Mouse (Mus musculus) heart, postnatal 10 days (tissue): Measurements from ENCODE around the gene Csf2rb2. TPM values are rescaled to one million over a fixed set of nuclear protein-coding genes. Genes with fewer than 3 reads are reported as not detected.
"Not testable (repeated sequence)": the region's sequence is repeated elsewhere in the genome, so short reads cannot be mapped to it uniquely, and the experiment has no call there.

ENCODE experiments used
- DNase-seq, 2 experiments: peaks; one replicate each; pipeline ENCODE4 v3.0.0; 2021
- intact Hi-C: fragments of 180-260 bp; cut with DNase I; formaldehyde crosslinking; loops from one replicate; pipeline ENCODE4 v1.15.1; 2025
- total RNA-seq, 2 experiments: library from RNA; stranded (reverse); gene quantifications; 2 replicates each; pipeline ENCODE4 v1.2.3; 2021

Csf2rb2 gene
- total RNA-seq, 2 experiments from 2014 or later = 1.3 to 1.6 TPM

- intact Hi-C loops = not testable (repeated sequence)
- DNase-seq = peak; percentile 39 to 48
Measured at GRCm38 (mm10) chr15:78318338-78319171, 13.0 kb upstream of the Csf2rb2 start.

DNA sequence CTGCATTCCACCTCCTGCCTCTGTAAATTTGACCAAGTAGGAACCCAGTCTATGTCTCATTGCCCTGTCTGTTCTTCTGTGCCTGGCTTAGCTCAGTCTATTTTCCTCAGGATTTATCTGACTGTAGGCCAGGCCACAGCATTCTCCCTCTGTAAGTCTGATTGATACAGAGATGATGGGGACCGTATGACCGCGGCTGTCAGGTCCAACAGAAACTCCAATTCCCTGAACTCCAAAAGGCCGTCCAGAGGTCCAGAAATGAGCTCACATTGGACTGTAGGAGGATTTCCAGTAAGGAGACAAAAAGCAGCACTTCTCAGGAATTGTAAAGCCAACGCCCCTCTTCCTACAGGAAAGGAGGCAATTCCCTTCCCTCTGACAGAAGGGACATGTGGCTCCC, 8.1 kb upstream of the Csf2rb2 start:
- intact Hi-C loops = not testable (repeated sequence)

DNA sequence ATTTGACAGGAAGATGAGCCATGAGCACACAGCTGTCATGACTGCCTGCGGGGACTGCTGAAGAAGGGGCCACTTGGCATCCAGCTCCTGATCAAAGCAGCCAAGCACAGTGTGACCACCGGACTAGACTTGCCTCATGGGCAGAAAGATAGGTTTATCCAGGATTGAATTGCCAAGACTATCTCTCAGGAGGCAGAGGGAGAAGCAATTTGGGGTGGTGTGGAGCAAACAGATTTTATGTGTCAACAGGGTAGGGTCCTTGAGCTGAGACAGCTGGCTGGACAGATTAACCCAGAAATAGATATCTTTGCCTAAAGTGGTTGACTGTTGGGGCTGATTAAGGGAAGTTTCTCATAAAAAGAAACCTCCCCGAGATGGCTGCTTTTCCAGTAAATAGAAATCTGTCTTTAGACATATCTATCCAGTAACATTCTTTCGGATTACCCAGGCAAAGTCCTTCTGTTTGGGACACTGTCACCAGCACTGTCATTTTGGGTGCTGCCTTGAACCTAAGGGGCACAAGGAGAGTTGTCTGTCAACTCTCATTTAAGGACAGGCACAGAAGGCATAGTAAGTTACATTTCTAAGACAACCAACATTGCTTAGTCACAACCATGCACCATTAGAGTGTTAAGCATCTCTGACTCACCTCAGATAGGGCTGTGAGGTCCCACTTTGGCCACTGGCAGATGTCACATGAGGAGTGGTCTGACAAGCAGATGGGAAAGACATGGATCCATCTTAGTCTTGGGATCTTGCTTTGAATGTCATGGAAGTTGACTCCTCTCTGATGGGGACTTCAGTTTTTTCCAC, 7.1 kb upstream of the Csf2rb2 start:
- DNase-seq = peak in 1 of 2 experiments; percentile 46
- intact Hi-C loops = not testable (repeated sequence)

More for the DNA sequence above, 8.1 kb upstream of the Csf2rb2 start:
- peak in 1 of 2 experiments; percentile 58 for DNase-seq

GRCm38 (mm10) chr15:78310971-78311370, 5.5 kb upstream of the Csf2rb2 start:
- intact Hi-C loops = no loop called here
- no peak for DNase-seq

- intact Hi-C loops = no loop called here
- no peak for DNase-seq
Measured at GRCm38 (mm10) chr15:78309865-78310264, 4.3 kb upstream of the Csf2rb2 start.

GRCm38 (mm10) chr15:78303665-78304233, 1.8 kb downstream of the Csf2rb2 start:
- no peak for DNase-seq
- intact Hi-C loops = no loop called here

GRCm38 (mm10) chr15:78302718-78303117, 2.8 kb downstream of the Csf2rb2 start:
- intact Hi-C loops = no loop called here
- no peak for DNase-seq

- intact Hi-C loops = no loop called here
- no peak for DNase-seq
Measured at GRCm38 (mm10) chr15:78300773-78301172, 4.7 kb downstream of the Csf2rb2 start.

GRCm38 (mm10) chr15:78299641-78300040, 5.9 kb downstream of the Csf2rb2 start:
- no peak for DNase-seq
- intact Hi-C loops = no loop called here

DNA sequence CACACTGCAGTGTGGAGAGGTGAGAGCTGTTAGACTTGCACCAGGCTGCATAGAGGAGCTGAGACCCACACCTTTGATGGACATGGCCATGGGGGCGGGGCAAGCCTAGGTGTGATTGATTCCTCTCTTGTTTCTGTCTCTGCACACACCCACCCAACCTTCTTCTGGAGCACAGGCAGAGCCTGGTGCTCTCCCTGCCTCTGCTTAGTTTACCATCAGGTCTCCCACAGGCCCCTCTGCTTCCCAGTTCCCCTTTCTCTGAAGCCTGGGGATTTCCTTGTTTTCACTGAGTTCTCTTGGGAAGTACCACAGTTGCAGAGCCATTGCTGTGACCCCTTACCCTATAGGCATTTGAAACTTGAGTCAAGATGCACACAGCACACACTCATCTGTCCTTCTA, 7.0 kb downstream of the Csf2rb2 start:
- intact Hi-C loops = no loop called here
- DNase-seq = no peak

GRCm38 (mm10) chr15:78293716-78294115, 11.8 kb downstream of the Csf2rb2 start:
- intact Hi-C loops = loop anchor here (1.0 kb wide), 1 partner anchor 44 kb away; no protein-coding TSS in a partner anchor

DNA sequence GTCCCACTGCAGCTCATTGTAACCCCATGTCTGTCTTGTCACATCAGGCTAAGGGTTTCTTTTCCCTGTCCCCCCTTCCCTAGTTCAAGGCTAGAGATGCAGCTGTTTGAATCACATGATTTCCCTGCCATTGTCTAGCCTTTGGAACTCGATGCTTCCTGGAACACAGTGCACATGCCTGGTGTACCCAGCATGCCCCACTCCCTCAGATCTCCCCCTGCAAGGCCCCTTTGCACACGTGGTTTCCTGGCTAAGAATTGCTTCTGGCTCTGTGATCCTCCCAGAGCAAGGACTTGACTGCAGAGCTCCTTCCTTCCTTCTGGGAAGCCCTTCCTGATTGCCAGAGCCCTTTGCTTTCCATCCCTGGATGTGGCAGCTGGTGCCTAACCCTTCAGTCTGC, 12.3 kb downstream of the Csf2rb2 start:
- intact Hi-C loops = not testable (repeated sequence)

More at GRCm38 (mm10) chr15:78293716-78294115, 11.8 kb downstream of the Csf2rb2 start:
- no peak for DNase-seq

DNA sequence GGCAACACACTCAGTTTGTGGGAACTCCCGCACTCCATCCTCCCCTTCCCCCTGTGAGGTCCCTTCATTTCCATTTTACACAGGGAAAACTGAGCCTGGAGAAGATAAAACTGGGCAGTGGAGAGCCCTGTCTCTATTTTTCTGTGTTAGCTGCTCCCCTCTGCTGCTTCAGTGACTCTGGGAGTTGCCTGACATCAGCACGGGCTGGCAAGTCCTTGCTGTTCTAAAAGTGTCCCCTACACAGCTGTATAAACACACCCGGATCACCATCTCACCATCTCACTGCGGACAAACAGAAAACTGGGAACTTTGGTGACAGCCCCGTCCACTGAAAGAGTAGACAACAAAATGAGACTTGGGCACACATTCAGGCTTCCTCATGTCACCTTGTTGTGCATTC, 15.7 kb downstream of the Csf2rb2 start:
- intact Hi-C loops, DNase-seq: not testable (repeated sequence)

More for the DNA sequence above, 12.3 kb downstream of the Csf2rb2 start:
- not testable (repeated sequence) for DNase-seq

DNA sequence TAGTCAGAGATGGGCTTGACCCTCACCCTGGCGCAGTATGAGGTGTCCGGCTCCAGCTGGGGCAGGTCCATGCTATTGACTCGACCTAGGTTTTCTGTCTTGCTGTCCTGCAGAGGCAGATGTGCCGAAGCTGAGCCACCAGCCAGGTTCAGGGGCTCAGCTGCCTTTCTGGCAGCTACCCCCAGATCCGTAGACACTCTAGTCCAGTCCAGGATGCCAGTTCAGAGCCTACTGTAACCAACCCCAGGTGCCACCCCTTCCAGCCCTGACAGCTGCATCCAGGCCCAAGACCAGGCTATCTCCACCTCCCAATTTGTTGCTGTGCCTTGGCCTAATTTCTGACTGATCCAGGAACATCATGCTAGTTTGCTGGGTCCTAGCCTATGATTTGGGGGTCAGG, 17.6 kb downstream of the Csf2rb2 start:
- DNase-seq = no peak
- intact Hi-C loops = no loop called here

GRCm38 (mm10) chr15:78278308-78278707, 27.2 kb downstream of the Csf2rb2 start:
- intact Hi-C loops = no loop called here
- DNase-seq = no peak

DNA sequence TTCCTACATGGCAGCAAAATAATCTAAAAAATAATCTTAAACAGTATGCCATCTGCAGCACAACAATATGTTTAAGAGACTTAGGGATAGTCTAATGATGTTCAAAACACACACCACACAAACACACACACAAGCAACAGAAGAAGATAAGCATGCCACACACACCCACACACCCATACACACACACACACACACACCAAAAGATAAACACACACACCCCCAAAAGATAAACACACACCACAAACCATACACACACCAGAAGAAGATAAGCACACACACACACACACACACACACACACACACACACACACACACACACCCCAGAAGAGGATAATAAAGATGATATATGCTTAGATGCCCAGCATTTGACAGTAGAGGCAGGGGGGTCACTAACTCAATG, 34.3 kb downstream of the Csf2rb2 start:
- DNase-seq = no peak
- intact Hi-C loops = no loop called here

DNA sequence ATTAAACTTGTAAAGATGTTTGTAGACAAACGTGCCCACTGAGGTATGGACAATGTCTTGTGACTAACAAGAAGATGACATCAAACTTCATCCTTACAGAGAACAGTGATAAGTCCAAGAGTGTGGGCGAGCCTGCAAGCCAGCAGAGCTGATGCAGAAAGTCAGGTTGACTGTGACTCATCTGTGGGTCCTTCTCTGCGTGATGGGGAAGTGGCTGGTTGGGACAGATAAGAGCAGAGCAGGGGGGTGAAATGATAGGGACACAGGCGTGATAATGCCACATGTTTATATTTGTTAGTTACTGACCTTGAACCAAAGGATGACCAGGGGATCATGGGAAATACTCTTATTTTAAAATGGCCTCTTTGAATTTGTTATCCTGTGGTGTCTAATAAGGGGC, 37.7 kb downstream of the Csf2rb2 start:
- intact Hi-C loops = no loop called here
- DNase-seq = peak in 1 of 2 experiments; percentile 19

GRCm38 (mm10) chr15:78267441-78267840, 38.1 kb downstream of the Csf2rb2 start:
- DNase-seq = peak in 1 of 2 experiments; percentile 21
- intact Hi-C loops = no loop called here

DNA sequence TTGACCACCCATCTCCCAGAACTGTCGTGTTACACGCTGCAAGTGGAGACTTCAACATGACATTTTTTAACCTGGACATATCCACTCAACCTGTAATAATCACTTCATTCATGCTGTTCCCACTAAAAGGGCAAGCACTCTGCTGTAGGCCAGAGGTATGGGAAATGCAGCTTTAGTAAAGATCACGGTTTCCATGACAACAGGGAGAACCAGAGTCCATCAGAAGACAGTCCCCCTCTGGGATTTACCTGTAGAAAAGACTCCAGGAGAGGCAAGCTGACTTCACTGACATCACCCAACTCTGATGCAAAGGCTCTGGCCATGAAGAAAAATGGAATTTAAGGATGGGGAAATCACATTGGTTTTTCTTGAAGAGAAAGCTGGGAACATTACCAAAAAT, 42.2 kb downstream of the Csf2rb2 start:
- DNase-seq = no peak
- intact Hi-C loops = no loop called here

GRCm38 (mm10) chr15:78260668-78261333, 44.7 kb downstream of the Csf2rb2 start:
- no peak for DNase-seq
- intact Hi-C loops = no loop called here
